Mouse (Mus musculus) megakaryocyte, adult 5-6 weeks (primary cell): ENCODE data around the gene Lrrc3. TPM values are rescaled to one million over a fixed set of nuclear protein-coding genes. Genes with fewer than 3 reads are reported as not detected.
"Not testable (repeated sequence)": the region's sequence is repeated elsewhere in the genome, so short reads cannot be mapped to it uniquely, and the experiment has no call there.

ENCODE experiments used
- ATAC-seq: 2 replicates; pipeline ENCODE4 v1.8.0; 2016; ENCODE audit warnings: mild to moderate bottlenecking, inconsistent platforms; ENCODE audit not compliant: poor library complexity, severe bottlenecking
- total RNA-seq, 2 experiments: library from RNA; stranded (forward) in 1 of 2; stranded (reverse) in 1 of 2; fragments of 153-499, 151-499 nt in 1 of 2; fragments of 221-1000, 200-1000 nt in 1 of 2; gene quantifications; 2 replicates each; pipeline versions ENCODE4 v1.2.3 to v1.2.4; 2015 to 2017

Gene Lrrc3
- 0.07 TPM in 1 of 2 replicates, not detected in the other for total RNA-seq (2015)
- total RNA-seq (2017): not detected in 2 replicates

- ATAC-seq: peak; percentile 31; the same call in 1 of the 2 replicates
Measured at GRCm38 (mm10) chr10:77902211-77902893, at the start of gene Lrrc3. Gene Lrrc3 (minus strand): TSS chr10:77902536.

DNA sequence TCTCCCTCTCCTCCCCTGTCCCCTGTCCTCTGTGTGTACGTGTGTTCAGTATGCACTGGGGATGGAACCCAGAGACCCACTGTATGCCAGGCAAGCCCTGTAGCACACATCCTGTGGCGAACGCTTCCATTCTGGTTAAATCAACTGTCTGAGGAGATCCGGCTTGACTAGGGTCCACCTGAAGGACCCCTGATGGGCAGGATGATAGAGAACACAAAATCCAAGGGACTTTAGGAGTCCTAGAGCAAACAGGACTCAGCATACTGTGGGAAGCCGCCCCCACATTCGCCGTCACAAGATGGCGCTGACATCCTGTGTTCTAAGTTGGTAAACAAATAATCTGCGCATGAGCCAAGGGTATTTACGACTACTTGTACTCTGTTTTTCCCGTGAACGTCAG lies 48.1 kb upstream of the Lrrc3 start:
- not testable (repeated sequence) for ATAC-seq

DNA sequence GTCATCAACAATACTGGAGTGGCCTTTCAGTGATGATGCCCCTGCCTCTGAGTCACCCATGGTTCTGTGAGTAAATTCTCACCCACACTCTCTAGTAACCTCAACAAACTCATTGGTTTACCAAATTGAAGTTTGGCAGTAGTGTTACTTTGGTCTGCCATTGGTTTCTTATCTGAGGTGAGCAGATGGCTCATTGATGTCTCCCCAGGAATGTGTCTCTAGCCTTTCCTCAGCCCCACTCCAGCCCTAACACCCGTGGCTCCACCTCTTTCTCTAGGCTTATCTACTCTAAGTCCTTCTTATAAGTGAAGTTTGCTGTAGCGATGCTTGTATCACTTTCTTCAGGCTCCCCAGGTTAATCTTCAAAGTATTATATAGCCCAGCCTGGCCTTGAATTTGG lies 37.3 kb upstream of the Lrrc3 start:
- no peak for ATAC-seq

DNA sequence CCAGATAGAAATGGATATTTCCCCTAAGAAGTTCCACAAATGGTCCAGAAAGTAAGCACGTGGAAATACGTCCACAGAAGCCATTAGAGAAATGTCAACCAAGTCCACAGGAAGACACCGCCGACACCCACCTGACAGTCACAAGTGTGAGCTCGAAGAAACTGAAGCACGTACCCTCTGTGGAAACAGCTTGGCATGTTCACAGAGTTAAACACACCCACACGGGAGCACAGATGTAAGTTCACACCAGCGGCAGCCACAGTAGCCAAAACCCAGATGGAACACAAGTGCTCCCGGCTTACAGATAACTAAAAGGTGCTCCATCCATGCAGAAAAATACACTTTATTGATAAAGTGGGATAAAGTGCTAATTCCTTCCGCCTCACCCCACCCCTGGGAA lies 25.0 kb upstream of the Lrrc3 start:
- ATAC-seq: no peak

DNA sequence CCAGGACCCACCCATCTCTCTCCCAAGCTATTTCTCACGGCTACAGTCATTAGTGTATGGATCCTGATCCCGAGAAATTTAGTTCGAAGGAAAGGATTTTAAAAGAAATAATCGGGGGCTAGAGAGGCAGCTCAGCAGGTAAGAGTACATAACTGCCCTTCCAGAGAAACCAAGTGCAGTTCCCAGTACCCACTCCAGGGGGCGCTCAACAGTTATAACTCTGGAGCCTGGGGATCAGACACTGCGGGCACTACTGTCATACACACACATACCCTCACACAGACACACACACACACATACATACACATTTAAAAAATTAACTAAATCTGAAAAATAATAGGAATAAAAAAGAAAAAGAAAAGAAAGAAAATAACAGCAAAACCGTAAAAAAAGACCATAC lies 23.8 kb upstream of the Lrrc3 start:
- ATAC-seq: peak; percentile 87

DNA sequence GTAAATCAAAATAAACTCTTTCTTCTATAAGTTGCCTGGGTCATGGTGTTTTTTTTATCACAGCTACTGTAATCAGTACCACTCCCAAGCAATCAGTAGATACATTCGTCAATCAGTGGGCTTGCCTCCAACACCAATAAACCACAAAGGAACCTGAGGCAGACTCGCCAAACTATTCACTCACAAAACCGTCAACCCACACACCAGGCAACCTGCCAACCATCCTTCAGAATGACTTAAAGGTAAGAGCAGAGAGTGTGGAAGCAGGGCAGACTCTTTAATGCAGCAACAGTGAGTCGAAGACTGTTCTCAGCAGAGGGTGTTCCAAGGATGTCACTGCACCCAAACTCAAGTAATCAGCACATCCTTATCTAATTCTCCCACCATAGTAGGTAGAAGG lies 20.3 kb upstream of the Lrrc3 start:
- no peak for ATAC-seq

DNA sequence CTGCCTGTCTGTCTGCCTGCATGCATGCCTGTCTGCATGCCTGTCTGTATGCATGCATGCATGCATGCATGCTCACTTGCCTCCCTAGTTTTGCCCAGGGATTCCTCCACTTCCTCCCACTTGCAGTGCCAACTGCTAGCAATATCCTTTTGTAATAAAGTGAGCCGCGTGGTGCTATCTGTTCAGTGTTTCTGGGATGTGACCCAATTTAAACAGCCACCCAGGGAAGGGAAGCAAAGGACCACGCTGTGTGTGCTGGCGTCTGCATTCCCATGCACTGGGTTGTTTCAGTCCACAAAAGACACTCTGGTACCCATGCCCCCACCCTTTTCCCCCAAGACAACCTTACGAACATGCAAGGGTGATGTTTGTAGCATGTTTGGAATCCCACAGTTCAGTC lies 18.7 kb upstream of the Lrrc3 start:
- no peak for ATAC-seq

DNA sequence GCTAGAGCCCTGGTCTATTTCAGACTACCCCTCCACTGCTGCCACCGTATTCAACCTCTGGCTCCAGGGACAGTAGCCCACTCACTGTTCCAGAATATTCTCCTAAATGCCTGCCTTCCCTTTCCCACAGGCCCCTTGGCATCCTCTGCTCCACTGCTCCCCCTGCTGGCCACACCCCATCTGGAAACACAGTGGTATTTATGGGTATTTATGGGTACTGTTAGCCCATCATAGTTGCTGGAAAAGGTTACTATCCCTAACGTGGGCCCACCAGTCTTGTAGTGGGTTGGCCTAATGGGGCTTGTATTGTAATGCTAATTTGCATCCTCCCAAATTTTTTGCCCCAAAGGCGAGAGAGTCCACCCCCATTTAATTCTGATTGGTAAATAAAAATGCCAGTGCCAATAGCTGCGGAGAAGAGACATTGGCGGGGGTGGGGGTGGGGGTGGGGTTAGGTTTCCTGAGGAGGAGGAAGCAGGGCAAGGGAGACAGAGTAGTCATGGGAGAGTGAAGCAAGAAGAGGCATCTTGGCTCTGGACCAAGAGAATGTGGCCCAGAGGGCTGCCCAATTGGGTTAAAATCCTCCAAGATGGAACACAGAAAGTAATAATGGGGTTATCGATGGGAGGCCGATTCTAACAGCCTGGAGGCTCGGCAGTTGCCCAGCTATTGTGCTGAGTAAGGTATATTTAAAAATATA lies 14.4 kb upstream of the Lrrc3 start:
- ATAC-seq: peak; percentile 45; the same call in 1 of the 2 replicates

- no peak for ATAC-seq
Measured at GRCm38 (mm10) chr10:77913292-77913691, 11.0 kb upstream of the Lrrc3 start.

- no peak for ATAC-seq
Measured at GRCm38 (mm10) chr10:77912605-77913004, 10.3 kb upstream of the Lrrc3 start.

DNA sequence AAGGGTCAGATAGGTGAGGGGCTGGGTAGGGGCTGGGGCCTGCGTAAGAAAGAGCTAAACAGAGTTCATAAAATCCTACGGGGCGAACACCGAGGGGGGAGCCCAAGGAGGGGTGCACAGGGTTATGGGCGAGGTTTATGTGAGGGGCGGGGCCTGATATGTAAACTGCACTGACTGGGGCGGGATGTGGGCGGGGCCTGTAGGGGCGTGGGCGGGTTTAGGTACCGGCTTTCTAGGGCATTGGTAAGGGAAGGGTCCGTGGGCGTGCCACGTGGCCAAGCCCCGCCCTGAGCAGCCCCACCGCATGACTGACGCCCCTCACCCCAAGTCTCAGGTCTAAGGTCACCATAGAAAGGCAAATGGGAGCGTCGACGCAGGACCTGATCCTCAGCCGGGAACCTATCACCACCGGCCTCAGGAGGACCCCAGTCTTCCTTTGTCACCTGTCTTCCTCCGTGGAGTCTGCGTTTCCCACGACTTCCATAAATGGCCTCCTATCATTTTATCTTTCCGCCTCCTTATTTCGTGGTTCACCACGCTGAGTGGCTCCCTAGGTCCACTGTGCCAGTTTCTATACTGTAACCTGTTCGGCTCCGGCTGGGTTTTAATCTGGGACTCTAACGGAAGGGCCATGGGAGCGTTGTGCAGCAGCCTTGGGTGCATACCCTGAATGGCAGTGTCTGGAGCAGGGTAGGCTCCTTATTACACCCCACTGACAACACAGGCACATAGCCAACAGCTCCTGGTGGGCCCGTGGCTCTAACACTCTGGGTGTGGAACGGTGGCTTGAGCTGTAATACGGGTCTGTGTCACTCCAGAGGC lies 769 bp upstream of the Lrrc3 start:
- peak; percentile 36 for ATAC-seq

DNA sequence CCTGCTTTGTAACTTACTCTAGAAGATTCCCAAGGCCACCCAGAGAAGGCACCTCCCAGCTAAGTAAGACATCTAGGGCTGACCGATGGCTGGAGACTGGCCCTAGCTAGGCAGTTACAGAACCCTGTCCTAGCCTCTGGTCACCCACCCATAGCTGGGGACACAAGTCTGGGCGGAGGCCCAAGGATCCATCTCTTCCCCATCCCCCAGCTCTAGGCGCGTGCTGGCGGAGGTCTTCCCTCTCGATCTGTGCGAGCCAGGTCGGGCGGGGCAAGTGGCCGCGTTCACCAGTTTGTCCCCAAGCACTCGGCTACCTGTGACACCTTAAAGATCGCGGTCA lies 495 bp downstream of the Lrrc3 start:
- 0 out of 2 replicates have a peak, but pooled peaks have one; percentile 14 for ATAC-seq

DNA sequence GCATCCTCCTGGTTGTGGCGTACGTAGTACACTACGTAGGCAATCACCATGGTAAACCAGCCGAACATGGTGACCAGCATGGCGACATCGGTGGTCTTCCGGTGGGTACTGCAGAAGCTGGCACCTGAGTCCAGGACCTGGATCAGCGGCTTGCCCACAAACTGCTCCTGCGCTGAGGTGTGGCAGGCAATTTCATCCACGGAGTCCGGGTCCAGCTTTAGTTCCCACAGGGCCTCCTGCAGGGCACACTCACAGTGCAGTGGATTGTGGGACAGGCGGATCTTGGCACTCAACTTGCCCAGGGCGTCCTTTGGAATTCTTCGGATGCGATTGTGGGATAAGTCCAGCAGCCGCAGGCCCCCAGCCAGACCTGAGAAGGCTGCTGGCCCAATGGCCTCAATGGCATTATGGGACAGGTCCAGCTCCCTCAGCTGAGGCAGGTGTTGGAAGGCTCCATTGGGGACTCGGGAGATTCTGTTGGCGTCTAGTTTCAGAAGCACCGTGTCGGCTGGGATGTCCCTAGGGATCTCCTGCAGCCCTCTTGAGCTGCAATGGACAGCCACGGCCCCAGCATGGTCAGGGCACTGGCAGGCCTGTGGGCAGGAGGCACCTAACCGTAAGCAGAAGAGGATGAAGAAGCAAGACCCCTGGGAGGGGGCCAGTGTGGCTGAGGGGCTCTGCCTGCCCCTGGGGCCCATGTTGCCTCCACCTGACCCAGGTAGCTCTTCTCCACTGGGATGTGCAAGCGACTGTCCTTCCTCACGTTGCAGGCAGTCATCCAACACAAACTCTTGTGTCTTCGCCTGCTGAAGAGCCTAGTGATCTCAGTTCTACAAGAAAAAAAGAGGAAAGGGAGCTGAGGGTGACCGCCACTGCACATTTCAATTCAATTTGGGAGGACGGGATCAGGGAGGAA lies 1.2 kb downstream of the Lrrc3 start:
- ATAC-seq: no peak

- ATAC-seq: no peak
Measured at GRCm38 (mm10) chr10:77900126-77900525, 2.2 kb downstream of the Lrrc3 start.

DNA sequence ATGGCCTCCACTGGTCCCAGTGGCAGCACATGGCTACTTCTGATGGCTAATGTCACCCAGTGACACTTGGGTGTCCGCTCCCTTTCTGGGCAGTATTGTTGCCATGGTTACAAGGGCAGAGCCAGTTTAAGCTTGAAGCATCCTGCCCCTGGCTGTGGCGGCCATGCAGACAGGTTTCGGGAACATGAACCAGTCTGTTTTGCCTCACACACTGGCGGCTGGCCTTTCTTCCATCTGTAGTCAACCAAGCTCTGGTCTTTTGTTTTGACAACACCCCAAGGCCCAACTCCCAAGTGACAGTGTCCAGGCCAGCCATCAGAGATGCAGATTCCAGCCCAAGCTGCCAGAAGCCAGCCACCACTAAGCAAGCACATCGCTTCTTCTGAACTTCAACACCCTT lies 6.8 kb downstream of the Lrrc3 start:
- ATAC-seq: no peak

DNA sequence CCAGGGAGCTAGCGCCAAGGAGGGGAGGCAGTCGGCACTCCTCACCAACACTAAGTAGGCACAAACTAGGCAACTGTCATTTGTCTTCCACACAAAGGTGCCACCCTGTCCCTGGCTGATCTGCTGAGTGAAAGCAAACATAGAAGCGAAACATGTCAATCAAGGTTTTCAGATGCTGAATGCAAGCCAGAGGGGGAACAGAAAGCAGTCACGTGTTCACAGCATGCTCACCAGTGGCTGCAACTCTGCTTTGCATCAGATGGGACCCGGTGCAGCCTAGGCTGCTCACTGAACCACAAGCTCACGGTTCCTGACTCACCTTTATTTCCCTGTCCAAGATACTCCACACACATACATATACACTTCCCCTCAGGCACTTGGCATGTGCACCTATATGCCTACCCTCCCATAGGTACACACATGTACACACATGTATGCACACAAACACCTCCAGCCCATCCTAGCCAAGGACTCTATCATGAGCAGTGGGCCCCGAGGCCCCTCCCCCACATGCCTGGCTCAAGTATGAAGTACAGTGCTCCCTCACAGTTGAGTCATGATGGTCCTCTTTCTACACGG lies 11.3 kb downstream of the Lrrc3 start:
- ATAC-seq: no peak

DNA sequence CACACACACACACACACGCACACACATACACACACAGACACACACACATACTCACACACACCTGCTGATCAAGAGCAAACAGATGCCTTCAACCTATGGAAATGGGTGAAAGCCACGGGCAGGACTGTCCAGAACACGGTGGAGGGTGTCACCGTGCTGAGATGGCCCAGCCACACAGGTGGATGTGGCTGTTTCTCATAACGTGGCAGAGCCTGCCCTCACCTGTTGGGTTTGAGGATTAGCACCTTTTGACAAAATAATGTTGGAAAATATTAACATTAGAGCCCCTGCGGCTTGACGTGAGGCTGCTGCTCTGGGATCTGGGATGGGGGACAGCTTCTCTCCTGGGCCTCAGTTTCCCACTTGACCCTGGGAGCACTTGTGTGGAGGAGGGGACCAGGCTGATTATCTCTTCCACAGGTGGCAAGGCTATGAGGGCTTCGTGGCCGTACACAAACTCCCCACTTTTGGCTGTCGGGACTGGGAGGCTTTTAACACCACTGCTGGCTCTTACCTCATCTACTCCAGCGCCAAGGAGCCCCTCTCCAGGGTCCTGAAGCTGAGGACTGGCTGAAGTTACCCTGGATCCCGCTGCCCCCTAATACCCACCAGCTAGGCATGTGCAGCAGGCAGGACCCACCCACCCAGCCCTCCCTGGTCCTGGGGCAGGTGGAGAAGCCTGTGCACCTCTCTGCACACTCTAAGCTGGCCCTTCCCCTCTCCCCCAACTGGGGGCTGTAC lies 16.2 kb downstream of the Lrrc3 start:
- no peak for ATAC-seq

DNA sequence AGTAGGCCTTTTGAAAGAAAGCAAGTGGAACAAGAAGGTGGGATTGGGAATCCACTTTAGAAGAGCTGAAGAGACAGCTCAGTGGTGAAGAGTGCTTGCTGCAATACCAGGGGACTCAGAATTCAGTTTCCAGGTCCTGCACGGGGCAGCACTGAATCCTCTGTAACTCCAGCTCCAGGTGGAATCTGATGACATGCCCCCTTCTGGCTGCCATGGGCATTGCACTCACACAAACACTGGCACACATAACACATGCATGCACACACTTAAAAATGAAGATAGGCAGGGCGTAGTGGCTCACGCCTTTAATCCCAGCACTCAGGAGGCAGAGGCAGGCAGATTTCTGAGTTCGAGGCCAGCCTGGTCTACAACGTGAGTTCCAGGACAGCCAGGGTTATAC lies 19.8 kb downstream of the Lrrc3 start:
- ATAC-seq: no peak

GRCm38 (mm10) chr10:77880305-77880704 lies 22.0 kb downstream of the Lrrc3 start:
- ATAC-seq: peak; percentile 62

DNA sequence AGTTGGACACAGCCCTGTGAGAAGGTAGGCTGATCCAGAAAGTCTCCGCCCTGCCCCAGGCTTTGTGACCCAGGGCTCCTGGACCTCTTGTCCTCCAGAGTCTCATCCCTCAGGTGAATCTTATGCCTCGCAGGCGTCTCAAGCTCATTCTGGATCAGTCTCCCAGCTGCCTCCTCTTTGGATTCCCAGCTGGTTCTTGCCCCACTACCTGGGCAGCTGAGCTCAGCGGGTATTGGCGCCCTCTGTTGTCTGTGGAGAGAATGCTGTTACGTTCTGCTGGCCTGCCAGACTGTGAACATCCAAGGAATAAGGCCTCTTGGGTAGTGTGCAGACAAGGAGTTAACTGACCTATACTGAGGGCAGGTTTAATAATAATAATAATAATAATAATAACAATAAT lies 23.4 kb downstream of the Lrrc3 start:
- ATAC-seq: no peak
